Mouse (Mus musculus): Measurements from ENCODE around the gene Hmgn1. TPM values are rescaled to one million over a fixed set of nuclear protein-coding genes. Genes with fewer than 3 reads are reported as not detected.

Gene Hmgn1
- polyA plus RNA-seq, 1 experiment from 2014 or later = 506 TPM

- H3K4me3 ChIP-seq = no peak overlapping the region
- no peak overlapping the region for H3K4me2 ChIP-seq
- H3K27ac ChIP-seq (ENCODE audit: poor library complexity, severe bottlenecking) = no peak overlapping the region
- peaks cover 32% of the 10 kb centered on the region for H3K4me1 ChIP-seq (replicated peaks)
- H3K27me3 ChIP-seq (replicated peaks) = no peaks in the 10 kb centered on the region; the same call in 1 of the 2 replicates
- WGBS = 68% methylated on average over 5 of the region's 5 CpGs
- H3K9me3 ChIP-seq (replicated peaks) = no peaks in the 10 kb centered on the region
- no peak for ATAC-seq (ENCODE audit: insufficient number of reproducible peaks, low FRiP score)
- H3K36me3 ChIP-seq = no peaks in the 10 kb centered on the region
- no peak overlapping the region for H3K9ac ChIP-seq
Measured at GRCm38 (mm10) chr16:96088120-96088519, 39.4 kb downstream of the Hmgn1 start.

GRCm38 (mm10) chr16:96087436-96087835, 40.1 kb downstream of the Hmgn1 start:
- H3K27me3 ChIP-seq (replicated peaks) = no peaks in the 10 kb centered on the region; the same call in 1 of the 2 replicates
- H3K9me3 ChIP-seq (replicated peaks) = no peaks in the 10 kb centered on the region
- H3K36me3 ChIP-seq = no peaks in the 10 kb centered on the region
- H3K27ac ChIP-seq (ENCODE audit: poor library complexity, severe bottlenecking) = no peak overlapping the region
- H3K4me2 ChIP-seq = no peak overlapping the region
- 75% methylated on average over 4 of the region's 4 CpGs for WGBS
- peaks cover 32% of the 10 kb centered on the region for H3K4me1 ChIP-seq (replicated peaks)
- no peak for ATAC-seq (ENCODE audit: insufficient number of reproducible peaks, low FRiP score)
- no peak overlapping the region for H3K4me3 ChIP-seq
- no peak overlapping the region for H3K9ac ChIP-seq

GRCm38 (mm10) chr16:96087001-96087400, 40.5 kb downstream of the Hmgn1 start:
- Histone ChIP-seq H3K36me3 (no peaks in the 10 kb centered on the region), H3K9ac (no peak overlapping the region), H3K27me3 (replicated peaks) (no peaks in the 10 kb centered on the region; the same call in 1 of the 2 replicates), H3K4me2 (no peak overlapping the region), H3K9me3 (replicated peaks) (no peaks in the 10 kb centered on the region), H3K4me1 (replicated peaks) (peaks cover 30% of the 10 kb centered on the region), H3K4me3 (no peak overlapping the region), H3K27ac (ENCODE audit: poor library complexity, severe bottlenecking) (no peak overlapping the region)
- 72% methylated on average over 12 of the region's 12 CpGs for WGBS
- ATAC-seq (ENCODE audit: insufficient number of reproducible peaks, low FRiP score) = no peak

GRCm38 (mm10) chr16:96085597-96085996, 41.9 kb downstream of the Hmgn1 start:
- Histone ChIP-seq H3K4me3 (no peak overlapping the region), H3K36me3 (peaks cover 4% of the 10 kb centered on the region), H3K9ac (no peak overlapping the region), H3K27me3 (replicated peaks) (no peaks in the 10 kb centered on the region; the same call in 1 of the 2 replicates), H3K4me1 (replicated peaks) (peaks cover 26% of the 10 kb centered on the region), H3K9me3 (replicated peaks) (no peaks in the 10 kb centered on the region), H3K4me2 (no peak overlapping the region), H3K27ac (ENCODE audit: poor library complexity, severe bottlenecking) (no peak overlapping the region)
- no peak for ATAC-seq (ENCODE audit: insufficient number of reproducible peaks, low FRiP score)

GRCm38 (mm10) chr16:96083179-96083646, 44.3 kb downstream of the Hmgn1 start:
- Histone ChIP-seq H3K27ac (ENCODE audit: poor library complexity, severe bottlenecking) (peak overlapping the region; percentile 98), H3K9ac (peak overlapping the region; percentile 98), H3K27me3 (replicated peaks) (no peaks in the 10 kb centered on the region; the same call in 1 of the 2 replicates), H3K9me3 (replicated peaks) (no peaks in the 10 kb centered on the region), H3K4me3 (peak overlapping the region; percentile 95), H3K36me3 (peaks cover 28% of the 10 kb centered on the region), H3K4me1 (replicated peaks) (peaks cover 35% of the 10 kb centered on the region), H3K4me2 (peak overlapping the region; percentile 76)
- 6% methylated on average over 20 of the region's 20 CpGs for WGBS
- no peak for ATAC-seq (ENCODE audit: insufficient number of reproducible peaks, low FRiP score)

GRCm38 (mm10) chr16:96082301-96083178, 45.0 kb downstream of the Hmgn1 start, which contains the start of gene Brwd1:
Gene Brwd1, minus strand, starts transcription at chr16:96082526.
- Histone ChIP-seq H3K27me3 (replicated peaks) (no peaks in the 10 kb centered on the region), H3K4me2 (peak within 1 kb of the TSS; percentile 76), H3K27ac (ENCODE audit: poor library complexity, severe bottlenecking) (peak within 1 kb of the TSS; percentile 98), H3K36me3 (peaks cover 31% of the 10 kb centered on the region), H3K4me3 (peak within 1 kb of the TSS; percentile 95), H3K9ac (peak within 1 kb of the TSS; percentile 98), H3K4me1 (replicated peaks) (peaks cover 35% of the 10 kb centered on the region), H3K9me3 (replicated peaks) (no peaks in the 10 kb centered on the region)
- WGBS = under 1% methylated on average over 91 of the region's 107 CpGs
- ATAC-seq (ENCODE audit: insufficient number of reproducible peaks, low FRiP score) = peak; percentile 89

- H3K36me3 ChIP-seq = peaks cover 39% of the 10 kb centered on the region
- peak overlapping the region; percentile 98 for H3K9ac ChIP-seq
- peak overlapping the region; percentile 95 for H3K4me3 ChIP-seq
- peak overlapping the region; percentile 76 for H3K4me2 ChIP-seq
- H3K4me1 ChIP-seq (replicated peaks) = peaks cover 35% of the 10 kb centered on the region
- peak; percentile 23 for ATAC-seq (ENCODE audit: insufficient number of reproducible peaks, low FRiP score)
- H3K27me3 ChIP-seq (replicated peaks) = no peaks in the 10 kb centered on the region
- no peaks in the 10 kb centered on the region for H3K9me3 ChIP-seq (replicated peaks)
- WGBS = under 1% methylated on average over 49 of the region's 68 CpGs
- H3K27ac ChIP-seq (ENCODE audit: poor library complexity, severe bottlenecking) = peak overlapping the region; percentile 98
Measured at GRCm38 (mm10) chr16:96081742-96082241, 45.7 kb downstream of the Hmgn1 start.

GRCm38 (mm10) chr16:96081331-96081730, 46.2 kb downstream of the Hmgn1 start:
- peak overlapping the region; percentile 98 for H3K9ac ChIP-seq
- peaks cover 37% of the 10 kb centered on the region for H3K4me1 ChIP-seq (replicated peaks)
- under 1% methylated on average over 27 of the region's 28 CpGs for WGBS
- no peaks in the 10 kb centered on the region for H3K27me3 ChIP-seq (replicated peaks)
- peak overlapping the region; percentile 76 for H3K4me2 ChIP-seq
- ATAC-seq (ENCODE audit: insufficient number of reproducible peaks, low FRiP score) = peak; percentile 88
- H3K36me3 ChIP-seq = peaks cover 41% of the 10 kb centered on the region
- H3K4me3 ChIP-seq = peak overlapping the region; percentile 95
- H3K27ac ChIP-seq (ENCODE audit: poor library complexity, severe bottlenecking) = peak overlapping the region; percentile 98
- H3K9me3 ChIP-seq (replicated peaks) = no peaks in the 10 kb centered on the region

- no peaks in the 10 kb centered on the region for H3K9me3 ChIP-seq (replicated peaks)
- H3K27me3 ChIP-seq (replicated peaks) = no peaks in the 10 kb centered on the region
- peaks cover 42% of the 10 kb centered on the region for H3K4me1 ChIP-seq (replicated peaks)
- H3K27ac ChIP-seq (ENCODE audit: poor library complexity, severe bottlenecking) = no peak overlapping the region
- H3K4me3 ChIP-seq = no peak overlapping the region
- H3K36me3 ChIP-seq = peaks cover 45% of the 10 kb centered on the region
- peak overlapping the region; percentile 76 for H3K4me2 ChIP-seq
- 77% methylated on average over 7 of the region's 7 CpGs for WGBS
- 0 out of 2 replicates have a peak overlapping the region, but pooled peaks have one; percentile 4 for H3K9ac ChIP-seq
- ATAC-seq (ENCODE audit: insufficient number of reproducible peaks, low FRiP score) = no peak
Measured at GRCm38 (mm10) chr16:96080524-96080923, 47.0 kb downstream of the Hmgn1 start.

All from heart, embryonic 12.5 days (tissue).